17 mouse cellular contexts compared by ENCODE assay signal in genomic region chr1:86510266-86510665, GRCm38 (mm10). TPM values are rescaled to one million over a fixed set of nuclear protein-coding genes. Genes with fewer than 3 reads are reported as not detected.
DNase-seq lines count a peak whose midpoint lies in the region; ATAC-seq lines count a peak whose summit lies in the region.
"Had no signal": no experiment of that assay in that cellular context is flagged by ENCODE, and none has a peak within 500 bp of the region (broad histone marks: within the 10 kb centered on the region; RNA-seq: fewer than 3 reads in every experiment).

No protein-coding gene starts in this region.

- H3K4me3 ChIP-seq in heart, embryonic 10.5 days: no peak overlapping the region
- H3K4me3 ChIP-seq in midbrain, embryonic 12.5 days: no peak overlapping the region
- no peak overlapping the region for H3K4me3 ChIP-seq in midbrain, embryonic 16.5 days (ENCODE audit: low read depth, low read length)
- H3K4me3 ChIP-seq in limb, embryonic 10.5 days: no peak overlapping the region
- no peak overlapping the region for H3K4me3 ChIP-seq in forebrain, embryonic 11.5 days (ENCODE audit: low read depth, low read length)
- H3K4me3 ChIP-seq: embryonic facial prominence, embryonic 13.5 days; limb, embryonic 15.5 days had no signal

- no peak overlapping the region for H3K9ac ChIP-seq in midbrain, embryonic 12.5 days (replicated peaks)
- H3K9ac ChIP-seq in midbrain, embryonic 16.5 days (ENCODE audit: low read depth, low read length): no peak overlapping the region
- H3K9ac ChIP-seq in forebrain, embryonic 11.5 days (ENCODE audit: low read length): no peak overlapping the region
- H3K9ac ChIP-seq: limb, embryonic 15.5 days had no signal

- H3K27me3 ChIP-seq in heart, embryonic 10.5 days (ENCODE audit: insufficient read depth, poor library complexity, severe bottlenecking): no peaks in the 10 kb centered on the region
- H3K27me3 ChIP-seq in midbrain, embryonic 12.5 days: no peaks in the 10 kb centered on the region
- H3K27me3 ChIP-seq in midbrain, embryonic 16.5 days (ENCODE audit: control insufficient read depth, insufficient read depth, low read depth, low read length): no peaks in the 10 kb centered on the region
- no peaks in the 10 kb centered on the region for H3K27me3 ChIP-seq in limb, embryonic 10.5 days (ENCODE audit: low read depth, poor library complexity, severe bottlenecking)
- H3K27me3 ChIP-seq in forebrain, embryonic 11.5 days (ENCODE audit: control insufficient read depth, insufficient read depth, low read length): no peaks in the 10 kb centered on the region
- H3K27me3 ChIP-seq: embryonic facial prominence, embryonic 13.5 days; limb, embryonic 15.5 days had no signal

- H3K27ac ChIP-seq in heart, embryonic 10.5 days: peak overlapping the region; percentile 52; the same call in 1 of the 2 replicates
- H3K27ac ChIP-seq in midbrain, embryonic 12.5 days (replicated peaks): peak overlapping the region; percentile 74; the same call in 1 of the 2 replicates
- no peak overlapping the region for H3K27ac ChIP-seq in midbrain, embryonic 16.5 days (ENCODE audit: low read length)
- H3K27ac ChIP-seq in limb, embryonic 10.5 days: peak overlapping the region; percentile 94; the same call in 1 of the 2 replicates
- no peak overlapping the region for H3K27ac ChIP-seq in forebrain, embryonic 11.5 days (ENCODE audit: low read depth, low read length)

- no peaks in the 10 kb centered on the region for H3K36me3 ChIP-seq in heart, embryonic 10.5 days
- H3K36me3 ChIP-seq in midbrain, embryonic 12.5 days: no peaks in the 10 kb centered on the region
- no peaks in the 10 kb centered on the region for H3K36me3 ChIP-seq in midbrain, embryonic 16.5 days (ENCODE audit: control insufficient read depth, insufficient read depth, low read length)
- no peaks in the 10 kb centered on the region for H3K36me3 ChIP-seq in limb, embryonic 10.5 days
- H3K36me3 ChIP-seq in forebrain, embryonic 11.5 days (ENCODE audit: control insufficient read depth, insufficient read depth, low read length): no peaks in the 10 kb centered on the region
- H3K36me3 ChIP-seq: embryonic facial prominence, embryonic 13.5 days; limb, embryonic 15.5 days had no signal

- ATAC-seq in midbrain, embryonic 12.5 days (ENCODE audit: low FRiP score, low read depth): no peak
- ATAC-seq in midbrain, embryonic 16.5 days: no peak
- no peak for ATAC-seq in forebrain, embryonic 11.5 days (replicated peaks; ENCODE audit: low FRiP score)

- WGBS in heart, embryonic 10.5 days: 92% methylated on average over 1 of the region's 1 CpGs
- WGBS in midbrain, embryonic 12.5 days: 81% methylated on average over 1 of the region's 1 CpGs
- 75% methylated on average over 1 of the region's 1 CpGs for WGBS in midbrain, embryonic 16.5 days
- WGBS in limb, embryonic 10.5 days: 96% methylated on average over 1 of the region's 1 CpGs
- 87% methylated on average over 1 of the region's 1 CpGs for WGBS in forebrain, embryonic 11.5 days

- H3K4me2 ChIP-seq in midbrain, embryonic 12.5 days (replicated peaks): no peak overlapping the region
- H3K4me2 ChIP-seq in midbrain, embryonic 16.5 days (ENCODE audit: low read length): no peak overlapping the region
- no peak overlapping the region for H3K4me2 ChIP-seq in forebrain, embryonic 11.5 days (ENCODE audit: low read depth, low read length, severe bottlenecking)
- H3K4me2 ChIP-seq: embryonic facial prominence, embryonic 13.5 days; heart, embryonic 11.5 days; limb, embryonic 15.5 days had no signal

- H3K9me3 ChIP-seq in heart, embryonic 10.5 days: no peaks in the 10 kb centered on the region
- no peaks in the 10 kb centered on the region for H3K9me3 ChIP-seq in midbrain, embryonic 12.5 days
- H3K9me3 ChIP-seq in midbrain, embryonic 16.5 days (replicated peaks; ENCODE audit: control insufficient read depth, low read length, poor library complexity, severe bottlenecking): no peaks in the 10 kb centered on the region
- no peaks in the 10 kb centered on the region for H3K9me3 ChIP-seq in limb, embryonic 10.5 days (replicated peaks)
- H3K9me3 ChIP-seq in forebrain, embryonic 11.5 days (ENCODE audit: control insufficient read depth, low read length): no peaks in the 10 kb centered on the region
- H3K9me3 ChIP-seq: embryonic facial prominence, embryonic 13.5 days; limb, embryonic 15.5 days had no signal

- H3K4me1 ChIP-seq in heart, embryonic 10.5 days: peaks cover 28% of the 10 kb centered on the region
- H3K4me1 ChIP-seq in midbrain, embryonic 12.5 days: peaks cover 34% of the 10 kb centered on the region
- H3K4me1 ChIP-seq in midbrain, embryonic 16.5 days (ENCODE audit: control insufficient read depth, insufficient read depth, low read length): peaks cover 7% of the 10 kb centered on the region
- H3K4me1 ChIP-seq in limb, embryonic 10.5 days: peaks cover 53% of the 10 kb centered on the region
- H3K4me1 ChIP-seq in forebrain, embryonic 11.5 days (replicated peaks; ENCODE audit: control insufficient read depth, insufficient read depth, low read length): peaks cover 9% of the 10 kb centered on the region; the same call in 1 of the 2 replicates

- no peak for DNase-seq in heart, embryonic 10.5 days (ENCODE audit: low spot score)
- DNase-seq in heart, adult 8-10 months (ENCODE audit: low spot score): no peak
- DNase-seq in ES-CJ7 (ENCODE audit: low read depth, low spot score): peak; percentile 88
- DNase-seq in limb, embryonic 10.5 days (ENCODE audit: low spot score): no peak
- DNase-seq in forebrain, embryonic 11.5 days (ENCODE audit: low spot score): no peak
- no peak for DNase-seq in right cerebral cortex, postnatal 14 days
- DNase-seq: adrenal gland, postnatal 14 days; cerebellum, adult 18-20 months; gastrocnemius, postnatal 36 days; heart, postnatal 14 days; lung, adult 18-20 months; lung, postnatal 4 days had no signal

RNA-seq across cellular contexts. Expression of gene Ptma, which starts 16.3 kb away (rescaled TPM):
- 1,013 and 1,650 TPM in 2 replicates for polyA plus RNA-seq in heart, embryonic 10.5 days (2016; fragmentation: Nextera tagmentation; extraction: Ambion mirVana)
- total RNA-seq in heart, adult 8-10 months (2022): 100 to 1,000 TPM; 183 to 230 (median 211) TPM
- 2,626 and 2,824 TPM in 2 replicates for polyA plus RNA-seq in midbrain, embryonic 12.5 days (2016; fragmentation: Nextera tagmentation; extraction: Ambion mirVana)
- 1,375 and 1,671 TPM in 2 replicates for polyA plus RNA-seq in midbrain, embryonic 16.5 days (2015; fragmentation: Nextera tagmentation; extraction: Ambion mirVana)
- polyA plus RNA-seq in limb, embryonic 10.5 days (2016; fragmentation: Nextera tagmentation; extraction: Ambion mirVana): 3,283 and 3,422 TPM in 2 replicates
- polyA plus RNA-seq in forebrain, embryonic 11.5 days (2014; fragmentation: Nextera tagmentation; extraction: Ambion mirVana): 3,230 and 3,412 TPM in 2 replicates

Comparison
In these comparisons a context has a peak if more than half of its experiments do, and no peak if none do; other contexts are left out.
1. H3K27ac ChIP-seq: peak in heart, embryonic 10.5 days (single experiment), midbrain, embryonic 12.5 days (single experiment) and limb, embryonic 10.5 days (single experiment); none in midbrain, embryonic 16.5 days (single experiment) and forebrain, embryonic 11.5 days (single experiment).